Mouse (Mus musculus) kidney, postnatal 25 days (tissue): ENCODE data around the gene Gclc.
"Not testable (repeated sequence)": the region's sequence is repeated elsewhere in the genome, so short reads cannot be mapped to it uniquely, and the experiment has no call there.

Experiments
- DNase-seq, 2 experiments: peaks; one replicate each; pipeline ENCODE4 v3.0.0; 2021; ENCODE audit warnings: mixed read lengths in 2 of 2

Gene Gclc

GRCm38 (mm10) chr9:77748292-77748691, 6.0 kb upstream of the Gclc start:
- not testable (repeated sequence) for DNase-seq

DNA sequence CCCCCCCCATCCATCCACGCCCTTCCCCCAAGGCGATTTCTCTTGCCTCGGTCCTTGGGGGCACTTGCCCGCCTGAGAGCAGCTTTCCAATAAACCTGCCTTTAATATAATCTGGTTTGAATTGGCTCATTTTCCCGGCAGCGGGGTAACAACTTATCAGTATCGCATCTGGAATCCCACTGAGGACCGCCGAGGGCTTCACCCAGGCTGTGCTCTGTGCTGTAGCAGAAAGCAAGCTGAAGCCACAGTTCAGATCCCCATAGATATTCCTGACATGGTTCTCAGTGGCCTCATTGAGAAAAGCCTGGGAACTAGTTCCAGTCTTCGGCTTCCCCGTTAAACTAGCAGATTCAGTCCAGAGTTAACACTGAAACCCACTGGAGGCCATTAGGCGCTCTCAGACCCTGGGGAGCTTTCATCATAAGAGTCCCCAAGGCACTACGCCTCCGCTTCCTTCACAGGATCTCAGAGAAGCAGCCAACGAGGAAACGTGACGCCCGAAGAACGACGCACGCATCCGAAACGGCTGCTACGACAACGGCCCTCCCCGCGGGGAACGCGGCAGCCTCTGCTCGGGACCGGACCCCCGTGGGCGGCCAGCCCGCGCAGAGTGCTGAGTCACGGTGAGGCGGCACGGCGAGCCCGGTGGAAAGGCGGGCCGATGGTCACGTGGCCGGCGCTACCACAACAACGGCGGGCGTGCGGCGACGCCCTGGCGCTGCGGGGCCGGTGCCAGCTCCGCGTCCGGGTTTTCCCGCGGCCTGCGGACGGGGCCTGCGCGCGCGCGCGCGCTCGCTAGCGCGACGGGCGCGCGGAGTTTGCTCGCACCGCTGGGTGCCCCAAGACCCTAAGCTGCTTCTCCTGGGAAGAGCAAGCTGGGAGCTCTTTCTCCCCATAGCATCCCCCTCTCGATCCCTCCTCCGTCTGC, 3.9 kb upstream of the Gclc start:
- DNase-seq, result peak; percentile 96 to 98

DNA sequence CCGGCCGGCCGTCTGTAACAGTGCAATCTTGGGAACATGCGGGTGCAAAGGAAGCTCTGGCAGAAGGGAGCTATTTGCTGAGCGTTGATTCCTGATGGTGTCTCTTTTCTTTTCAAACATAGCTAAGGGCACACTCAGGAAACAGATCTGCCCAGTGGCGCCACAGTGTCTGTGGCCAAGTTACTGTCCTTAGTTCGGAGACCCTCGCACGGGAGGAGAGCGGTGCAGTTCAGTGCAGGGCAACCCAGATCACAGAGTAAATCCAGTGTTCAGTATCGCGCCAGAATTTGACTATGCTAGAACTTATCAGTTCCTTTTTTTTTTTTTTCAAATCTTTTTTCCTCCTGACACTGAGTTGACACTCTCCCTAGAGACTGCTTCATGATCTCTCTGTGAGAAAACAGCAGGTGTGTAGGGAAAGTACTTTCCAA, 3.2 kb upstream of the Gclc start:
- no peak for DNase-seq

DNA sequence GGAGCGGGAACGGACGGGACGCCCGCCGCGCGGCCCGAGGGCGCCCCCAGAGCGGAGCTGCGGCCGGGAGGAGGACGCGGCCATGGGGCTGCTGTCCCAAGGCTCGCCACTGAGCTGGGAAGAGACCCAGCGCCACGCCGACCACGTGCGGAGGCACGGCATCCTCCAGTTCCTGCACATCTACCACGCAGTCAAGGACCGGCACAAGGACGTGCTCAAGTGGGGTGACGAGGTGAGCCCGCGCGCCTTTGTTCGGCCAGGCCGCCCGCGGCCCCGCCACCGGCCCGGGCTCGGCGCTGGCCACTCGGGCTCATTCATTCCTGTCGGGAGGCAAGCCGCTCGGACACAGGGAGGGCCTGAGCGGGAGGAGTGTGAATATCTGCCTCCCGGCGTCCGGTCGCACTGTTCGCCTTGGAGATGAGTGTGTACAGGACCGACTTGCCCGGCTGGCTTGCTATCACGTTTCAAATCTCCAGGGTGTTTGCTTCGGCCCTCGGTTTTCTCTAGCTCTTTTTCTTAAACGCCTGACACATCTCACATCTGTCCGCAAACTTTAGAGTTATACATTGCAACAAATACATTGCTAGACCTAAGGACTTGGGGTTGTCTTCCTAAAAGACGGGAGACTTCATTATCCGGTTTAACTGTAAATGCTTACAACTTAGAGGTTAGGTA, 530 bp downstream of the Gclc start:
- peak; percentile 49 to 81 for DNase-seq

GRCm38 (mm10) chr9:77755403-77755784, 1.1 kb downstream of the Gclc start:
- DNase-seq, result no peak

DNA sequence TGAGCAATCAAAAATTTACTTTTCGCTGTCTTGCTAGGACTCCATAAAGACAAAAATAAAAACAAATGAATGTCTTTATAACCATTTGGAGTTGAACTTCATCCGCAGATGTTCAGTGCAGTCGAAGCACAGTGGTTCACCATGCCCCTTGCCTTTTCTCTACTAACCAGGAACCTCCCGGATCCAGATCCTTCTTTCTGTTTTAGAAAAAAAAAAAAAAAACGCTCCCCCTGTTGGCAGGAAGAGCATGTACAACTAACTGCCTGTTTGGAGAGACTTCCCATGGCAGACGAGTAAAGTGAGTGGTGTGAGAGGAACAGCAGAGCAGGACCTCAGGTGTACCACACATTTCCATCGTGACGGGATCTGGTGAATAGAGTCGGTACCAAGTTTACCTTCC, 1.7 kb downstream of the Gclc start:
- no peak for DNase-seq

DNA sequence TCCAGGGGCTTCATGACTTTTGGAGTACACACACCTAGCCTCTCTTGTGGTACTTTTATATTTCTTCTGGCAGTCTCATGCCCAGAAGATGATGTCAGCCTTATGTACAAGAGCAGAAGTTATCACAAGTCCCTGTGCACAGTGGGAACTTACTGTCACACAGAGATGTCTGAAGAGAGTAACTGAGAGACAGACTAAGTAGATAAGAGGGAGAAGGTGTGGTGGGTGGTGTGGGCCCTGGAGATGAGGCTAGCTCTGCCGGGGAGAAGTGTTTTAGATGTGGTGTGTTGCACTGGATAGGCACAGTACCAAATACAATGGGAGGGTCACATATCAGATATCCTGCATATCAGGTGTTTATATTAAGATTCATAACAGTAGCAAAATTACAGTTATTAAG, 3.0 kb downstream of the Gclc start:
- DNase-seq, result no peak

GRCm38 (mm10) chr9:77758481-77758880, 4.1 kb downstream of the Gclc start:
- DNase-seq, result no peak

DNA sequence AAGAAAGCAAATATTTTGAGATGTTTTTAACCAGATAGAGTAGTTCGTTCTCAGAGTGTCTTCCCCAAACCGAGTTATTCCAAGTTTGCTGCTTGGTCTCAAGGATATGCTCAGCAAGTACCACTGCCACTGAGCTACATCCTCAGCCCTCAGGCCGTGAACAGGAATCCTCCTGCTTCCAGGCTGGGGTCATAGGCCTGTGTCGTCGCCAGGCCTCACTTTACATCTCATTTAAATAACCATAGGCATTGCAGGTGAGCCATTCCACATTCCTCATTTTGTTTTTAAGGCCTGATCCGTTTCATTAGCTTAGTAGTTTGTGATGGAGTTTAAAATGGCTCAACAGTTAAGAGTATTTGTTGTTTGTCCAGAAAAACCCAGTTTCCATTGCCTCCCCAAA, 4.8 kb downstream of the Gclc start:
- peak in 1 of 2 experiments; percentile 30 for DNase-seq

GRCm38 (mm10) chr9:77759756-77760155, 5.4 kb downstream of the Gclc start:
- peak; percentile 80 to 81 for DNase-seq

DNA sequence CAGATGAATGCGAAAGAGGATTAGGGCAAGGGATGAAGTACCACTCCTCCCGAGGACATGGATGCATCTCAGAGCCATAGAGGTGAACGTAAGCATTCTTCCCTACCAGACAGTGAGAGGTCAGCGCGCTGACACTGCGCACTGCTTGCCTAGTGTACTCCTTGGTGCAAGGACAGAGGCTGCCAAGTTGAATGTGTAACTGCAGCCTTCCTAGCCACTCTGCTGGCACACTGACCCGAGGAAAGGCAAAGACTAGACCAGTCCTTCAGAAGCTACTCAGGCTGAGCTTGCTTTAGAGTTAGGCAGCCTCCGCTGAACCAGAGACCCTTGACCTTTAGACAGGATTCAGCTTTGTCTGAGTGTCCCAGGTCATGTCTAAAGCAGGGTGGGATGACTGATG, 11.9 kb downstream of the Gclc start:
- DNase-seq, result peak; percentile 27 to 57

DNA sequence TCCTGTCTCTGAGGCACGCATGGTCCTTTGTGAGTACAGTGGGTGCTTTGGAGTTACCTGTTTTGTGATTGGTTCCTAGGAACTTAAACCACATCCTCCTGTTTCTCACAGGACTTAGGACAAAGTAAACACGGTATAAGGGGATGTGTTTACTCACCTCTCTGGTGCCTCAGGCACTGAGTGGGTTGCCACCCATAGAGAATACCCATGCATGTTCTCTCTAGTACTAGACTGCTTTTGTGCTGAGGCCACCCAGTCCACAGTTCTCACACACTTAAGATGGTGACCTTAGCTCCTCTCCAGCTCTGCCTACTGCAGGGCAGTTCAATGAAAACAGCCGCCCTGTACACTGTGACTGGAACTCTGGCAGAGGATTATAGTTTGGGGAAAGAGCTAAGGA, 12.4 kb downstream of the Gclc start:
- DNase-seq, result no peak

DNA sequence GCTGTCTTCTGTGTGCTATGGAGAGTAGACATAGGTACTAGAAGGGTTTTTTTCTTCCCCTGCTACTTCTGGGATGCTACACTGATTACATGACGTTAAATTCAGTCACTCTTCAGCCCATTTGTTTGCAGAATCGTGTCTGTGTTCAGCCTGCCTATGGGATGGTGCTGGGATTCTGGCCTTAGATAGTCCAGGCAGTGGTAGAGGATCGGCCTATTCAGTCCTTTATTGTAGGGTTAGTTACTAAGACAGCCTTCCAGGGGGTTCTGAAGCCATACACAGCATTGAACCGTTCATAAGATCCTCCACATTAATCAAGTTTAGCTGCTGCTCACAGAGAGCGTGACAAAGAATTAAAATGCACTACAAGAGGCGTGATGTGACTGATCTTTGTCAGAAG, 16.6 kb downstream of the Gclc start:
- no peak for DNase-seq

DNA sequence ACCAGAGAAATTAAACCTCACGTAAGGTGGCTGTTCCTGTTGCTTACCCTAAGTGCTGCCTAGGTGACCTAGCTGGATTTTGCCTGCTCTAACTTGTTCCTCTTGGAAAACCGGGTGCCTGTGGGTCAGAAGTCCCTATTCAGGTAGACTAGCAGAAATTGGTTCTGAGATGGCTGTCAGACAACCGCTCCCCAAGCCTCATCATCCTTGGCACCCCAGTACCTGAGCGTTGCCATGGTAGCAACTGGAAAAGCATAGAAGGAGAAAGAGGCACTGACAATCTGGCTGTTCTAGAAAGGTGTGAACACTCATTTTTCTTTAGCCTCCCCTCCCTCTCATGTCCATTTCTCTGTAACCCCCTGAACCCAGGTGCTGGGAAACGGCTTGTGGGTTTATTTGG, 17.0 kb downstream of the Gclc start:
- DNase-seq, result no peak

GRCm38 (mm10) chr9:77771765-77772383, 17.5 kb downstream of the Gclc start:
- DNase-seq, result no peak

DNA sequence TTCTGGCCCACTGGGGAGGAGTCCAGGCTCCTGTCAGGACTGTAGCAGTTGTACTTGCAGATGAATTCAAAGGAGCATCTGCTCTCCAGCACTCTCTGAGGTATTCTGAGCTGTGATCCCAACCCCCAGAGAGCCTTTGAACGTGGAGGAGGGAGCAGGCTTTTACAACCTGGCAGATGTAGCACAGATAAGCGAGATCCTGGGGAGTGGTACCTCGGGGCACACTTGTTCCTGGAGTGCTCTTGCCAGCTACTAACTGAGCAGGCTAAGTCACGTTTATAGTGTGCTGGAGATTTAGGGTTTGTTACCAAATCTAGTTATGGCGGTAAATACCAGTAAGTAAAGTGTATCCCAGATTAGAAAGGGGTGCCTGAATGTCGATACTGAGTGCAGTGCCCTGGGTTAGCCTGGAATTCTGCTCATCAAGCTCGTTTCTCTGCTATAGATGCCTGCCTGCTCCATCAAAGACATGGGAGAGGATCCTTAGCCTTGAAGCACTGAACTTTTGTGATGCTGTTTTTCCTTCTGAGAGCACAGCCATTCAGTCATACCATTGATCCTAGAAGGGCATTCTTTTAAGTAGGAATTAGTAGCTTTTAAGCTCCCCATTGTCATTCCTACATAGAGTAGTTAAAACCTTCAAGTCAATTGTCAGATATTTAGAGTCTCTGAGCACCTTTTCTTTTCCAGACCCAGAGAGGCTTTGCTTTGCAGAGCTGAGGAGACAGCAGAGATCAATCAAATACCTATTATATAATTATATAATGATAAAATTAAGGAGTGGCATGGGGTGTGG, 22.6 kb downstream of the Gclc start:
- peak in 1 of 2 experiments; percentile 57 for DNase-seq

DNA sequence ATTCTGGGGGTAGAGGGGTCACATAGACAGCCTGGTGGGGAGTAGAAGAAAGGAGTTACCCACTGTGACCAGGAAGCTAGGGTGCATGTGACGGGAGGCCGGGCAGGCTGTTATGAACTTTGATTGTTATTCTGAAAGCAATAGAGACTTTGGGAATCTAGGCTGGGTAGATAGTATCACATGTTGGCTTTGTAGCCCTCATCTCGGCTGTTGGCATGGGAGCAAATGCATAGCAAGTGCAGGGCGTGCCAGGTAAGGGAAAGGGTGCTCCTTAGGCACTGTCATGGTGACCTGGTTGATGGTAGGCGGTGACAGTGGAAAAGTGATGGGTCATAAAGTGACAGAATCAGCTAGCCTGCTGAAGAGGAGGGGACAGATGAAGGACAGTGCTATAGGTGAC, 23.3 kb downstream of the Gclc start:
- DNase-seq, result peak in 1 of 2 experiments; percentile 29

DNA sequence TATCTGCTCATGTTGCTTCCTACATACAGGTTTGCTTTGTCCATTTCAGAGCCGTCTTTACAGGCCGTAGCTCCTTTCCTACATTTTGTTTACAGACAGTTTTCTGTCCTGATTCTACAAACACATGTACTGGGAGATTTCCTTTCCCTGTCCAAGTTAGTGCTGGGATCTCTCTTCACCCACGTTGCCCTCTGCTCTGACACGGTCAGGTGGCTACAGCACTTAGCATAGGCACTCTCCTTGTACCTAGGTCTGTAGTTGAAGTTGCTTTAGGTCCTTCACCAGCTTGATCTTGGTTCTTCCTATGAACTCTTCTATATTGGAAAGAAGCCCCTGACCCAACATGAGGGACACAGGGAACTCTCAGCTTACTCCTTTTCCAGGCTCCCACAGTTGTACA, 25.4 kb downstream of the Gclc start:
- peak in 1 of 2 experiments; percentile 55 for DNase-seq

DNA sequence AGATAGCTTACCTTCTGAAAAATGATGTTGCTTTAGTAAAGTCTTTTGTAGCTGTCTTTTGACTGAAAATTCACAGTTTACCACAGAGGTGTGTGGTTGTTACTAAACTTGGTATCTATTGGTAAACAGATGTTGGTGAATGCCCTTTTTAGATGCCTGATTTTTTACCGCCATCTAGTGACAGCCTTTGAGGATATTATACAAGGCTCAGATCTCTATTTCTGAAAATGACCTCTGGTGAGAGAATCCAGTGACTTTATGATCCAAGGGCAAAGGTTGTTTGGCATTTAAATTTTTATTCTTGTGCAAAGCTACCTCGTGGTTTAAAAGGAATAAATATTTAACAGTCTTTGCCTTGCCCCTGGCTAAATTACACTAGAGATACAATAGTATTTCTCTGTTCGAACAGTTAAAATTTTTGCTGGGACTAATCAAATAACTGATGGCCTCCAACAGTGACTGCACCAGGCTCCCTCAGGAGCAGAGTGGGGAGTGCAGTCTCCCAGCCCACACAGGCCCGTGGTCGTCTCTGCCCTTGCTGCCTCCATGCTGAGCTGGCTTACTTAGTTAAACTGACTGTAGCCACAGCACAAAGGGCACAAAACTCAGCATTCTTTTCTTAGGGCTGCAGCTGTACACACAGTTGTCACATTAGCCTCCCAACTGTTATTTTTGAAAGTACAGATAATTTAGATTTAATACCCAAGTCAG, 27.3 kb downstream of the Gclc start:
- peak; percentile 33 to 78 for DNase-seq

DNA sequence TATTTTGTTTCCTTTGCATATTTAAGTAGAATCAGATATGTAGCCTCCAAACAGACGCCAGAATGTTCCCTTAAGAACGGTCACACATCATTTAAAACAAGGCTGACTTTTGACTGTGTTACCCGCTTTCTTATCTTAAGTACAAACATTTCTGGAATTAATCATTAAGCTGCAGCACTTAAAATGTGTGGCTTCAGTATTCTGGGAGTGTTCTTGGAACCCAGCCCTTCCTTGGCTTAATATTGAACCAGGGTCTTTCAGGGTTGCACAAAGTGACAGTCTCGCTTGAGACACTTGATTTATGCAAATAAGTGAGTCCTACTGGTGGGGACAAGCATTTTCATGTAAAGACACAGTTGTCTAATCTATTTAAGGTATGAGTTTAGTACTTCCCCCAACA, 27.9 kb downstream of the Gclc start:
- DNase-seq, result peak; percentile 76 to 77

DNA sequence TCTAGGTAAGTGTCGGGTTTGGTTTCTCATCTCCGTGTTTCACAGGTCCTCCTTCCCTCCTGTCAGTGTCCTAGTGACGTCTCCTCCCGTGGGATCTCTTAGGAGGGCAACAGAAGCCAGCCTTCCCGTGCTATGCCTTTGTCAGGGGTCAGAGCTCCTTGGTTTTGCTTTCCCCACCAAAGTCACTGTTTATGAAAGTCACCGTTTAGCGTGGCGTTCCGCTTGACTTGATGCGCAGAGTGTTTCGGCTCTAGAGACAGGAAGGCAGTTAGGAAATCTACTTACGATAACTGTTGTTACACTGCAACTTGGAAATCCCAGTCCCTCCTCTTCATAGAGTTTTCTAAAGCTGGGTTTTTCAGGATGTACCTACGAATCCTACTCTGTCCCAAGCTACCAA, 28.7 kb downstream of the Gclc start:
- DNase-seq, result peak; percentile 53 to 63

GRCm38 (mm10) chr9:77785466-77785865, 31.1 kb downstream of the Gclc start:
- peak in 1 of 2 experiments; percentile 16 for DNase-seq
